Mouse (Mus musculus) hindbrain, embryonic 11.5 days (tissue): Measurements from ENCODE around the gene Ttc7b. TPM values are rescaled to one million over a fixed set of nuclear protein-coding genes. Genes with fewer than 3 reads are reported as not detected.

ENCODE experiments used
- ATAC-seq: fragments of 200-750 bp; cut with Nextera tagmentation; 2 replicates; pipeline ENCODE4 v1.8.0; 2017; ENCODE audit warnings: mild to moderate bottlenecking, moderate TSS enrichment, moderate library complexity; ENCODE audit not compliant: low FRiP score
- DNase-seq: peaks from one replicate; pipeline ENCODE4 v3.0.0-alpha.2; 2015; ENCODE audit warnings: low spot score
- H3K27ac ChIP-seq: fragments of 300-500 bp; sonication (generic); 2 replicates; pipeline ENCODE4 v1.5.1; 2014; ENCODE audit warnings: mild to moderate bottlenecking, low read depth, low read length
- H3K27me3 ChIP-seq: fragments of 300-500 bp; sonication (generic); 2 replicates; pipeline ENCODE4 v1.6.1; 2014; ENCODE audit warnings: mild to moderate bottlenecking, low read length, moderate library complexity, mixed read lengths; ENCODE audit not compliant: control insufficient read depth, insufficient read depth
- H3K36me3 ChIP-seq: fragments of 300-500 bp; sonication (generic); 2 replicates; pipeline ENCODE4 v1.6.1; 2014; ENCODE audit warnings: mild to moderate bottlenecking, low read length, moderate library complexity, mixed read lengths; ENCODE audit not compliant: control insufficient read depth, insufficient read depth
- H3K4me1 ChIP-seq: fragments of 300-500 bp; sonication (generic); replicated peaks from 2 replicates; pipeline ENCODE4 v1.6.1; 2014; ENCODE audit warnings: low read length, mixed read lengths; ENCODE audit not compliant: control insufficient read depth, insufficient read depth
- H3K4me2 ChIP-seq: fragments of 300-500 bp; sonication (generic); replicated peaks from 2 replicates; pipeline ENCODE4 v1.6.1; 2014; ENCODE audit warnings: mild to moderate bottlenecking, low read depth, low read length
- H3K4me3 ChIP-seq: fragments of 300-500 bp; sonication (generic); 2 replicates; pipeline ENCODE4 v1.5.1; 2014; ENCODE audit warnings: low read depth, low read length
- H3K9ac ChIP-seq: fragments of 300-500 bp; sonication (generic); 2 replicates; pipeline ENCODE4 v1.6.1; 2014; ENCODE audit warnings: low read depth, low read length
- H3K9me3 ChIP-seq: fragments of 300-500 bp; sonication (generic); 2 replicates; pipeline ENCODE4 v1.6.1; 2016; ENCODE audit warnings: low read length; ENCODE audit not compliant: control insufficient read depth
- WGBS: fragments of 180-500 bp; shearing (Covaris S2); extraction: QIAGEN DNeasy Blood & Tissue Kit; methylation state at CpG from one replicate; pipeline ENCODE4 v1.1.7; 2014; 5-methylcytosine and 5-hydroxymethylcytosine counted together
- polyA plus RNA-seq: library from polyadenylated mRNA; unstranded; fragments of >200 nt; fragmentation: Nextera tagmentation; extraction: Ambion mirVana; gene quantifications from 2 replicates; pipeline ENCODE4 v1.2.1, GENCODE M21; 2014

Ttc7b gene
- polyA plus RNA-seq, 1 experiment from 2014 or later, result 7.1 TPM

GRCm38 (mm10) chr12:100404430-100404829, 116.2 kb downstream of the Ttc7b start:
- Histone ChIP-seq H3K36me3 (no peaks in the 10 kb centered on the region), H3K27ac (no peak overlapping the region), H3K9me3 (no peaks in the 10 kb centered on the region), H3K9ac (no peak overlapping the region), H3K4me1 (no peaks in the 10 kb centered on the region), H3K4me2 (no peak overlapping the region), H3K27me3 (no peaks in the 10 kb centered on the region), H3K4me3 (no peak overlapping the region)
- ATAC-seq (no peak), DNase-seq (no peak)
- 85% methylated on average over 3 of the region's 3 CpGs for WGBS

DNA sequence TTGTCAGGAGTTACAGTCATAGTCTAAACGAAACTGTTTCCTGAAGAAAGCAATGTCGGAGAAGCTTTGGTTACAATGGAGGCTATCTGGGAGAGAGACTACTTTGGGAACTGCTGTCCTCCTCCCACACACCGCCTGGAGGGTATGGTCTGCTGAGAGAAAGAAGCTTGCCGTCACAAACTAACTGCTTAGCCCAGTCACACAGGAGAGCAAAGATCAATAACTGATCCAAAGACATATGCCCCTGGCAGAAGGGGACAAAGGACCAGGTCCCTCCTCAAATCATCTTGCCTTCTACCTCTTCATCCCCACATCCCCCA, 117.7 kb downstream of the Ttc7b start:
- H3K4me1 ChIP-seq, result no peaks in the 10 kb centered on the region
- no peaks in the 10 kb centered on the region for H3K27me3 ChIP-seq
- no peaks in the 10 kb centered on the region for H3K9me3 ChIP-seq
- no peak overlapping the region for H3K4me2 ChIP-seq
- no peaks in the 10 kb centered on the region for H3K36me3 ChIP-seq
- H3K27ac ChIP-seq, result no peak overlapping the region
- WGBS, result 88% methylated on average over 4 of the region's 4 CpGs
- H3K9ac ChIP-seq, result no peak overlapping the region
- no peak overlapping the region for H3K4me3 ChIP-seq
- DNase-seq, result no peak
- no peak for ATAC-seq

DNA sequence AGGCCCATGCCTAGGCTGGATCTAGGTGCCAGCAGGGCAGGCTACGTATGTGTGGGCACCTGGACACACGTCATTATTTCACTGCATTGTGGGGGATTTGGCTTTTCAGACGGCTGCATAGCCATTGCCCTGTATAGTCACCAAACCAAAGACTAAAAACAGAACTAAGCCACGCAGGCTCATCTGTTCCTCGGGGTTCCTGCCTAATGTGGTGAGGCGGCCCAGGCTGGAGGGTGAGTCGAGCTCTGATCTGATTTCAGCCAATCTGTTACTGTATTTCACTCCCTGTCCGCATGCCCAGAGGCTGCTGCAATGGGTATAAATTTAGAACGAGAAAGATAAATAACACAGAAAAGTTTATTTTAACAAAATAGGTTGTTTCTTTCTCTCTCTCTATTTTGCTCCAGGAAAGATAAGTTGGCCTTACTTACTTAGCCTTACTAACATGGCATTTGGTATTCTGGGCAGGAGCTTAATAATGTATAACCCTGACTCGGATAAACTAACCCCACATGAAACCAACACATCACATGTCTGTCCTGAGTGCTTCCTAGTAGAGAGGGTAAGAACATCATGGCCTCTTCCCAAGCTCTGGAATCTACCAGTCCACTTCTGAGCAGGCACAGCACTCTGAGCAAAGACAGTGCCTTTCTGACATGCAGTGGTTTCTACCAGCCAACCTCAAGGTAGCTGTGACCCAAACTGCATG, 118.2 kb downstream of the Ttc7b start:
- H3K9me3 ChIP-seq, result no peaks in the 10 kb centered on the region
- no peak overlapping the region for H3K4me3 ChIP-seq
- H3K27ac ChIP-seq, result no peak overlapping the region
- ATAC-seq, result no peak
- H3K4me2 ChIP-seq, result no peak overlapping the region
- H3K9ac ChIP-seq, result no peak overlapping the region
- H3K27me3 ChIP-seq, result no peaks in the 10 kb centered on the region
- no peak for DNase-seq
- no peaks in the 10 kb centered on the region for H3K36me3 ChIP-seq
- 93% methylated on average over 10 of the region's 10 CpGs for WGBS
- no peaks in the 10 kb centered on the region for H3K4me1 ChIP-seq

DNA sequence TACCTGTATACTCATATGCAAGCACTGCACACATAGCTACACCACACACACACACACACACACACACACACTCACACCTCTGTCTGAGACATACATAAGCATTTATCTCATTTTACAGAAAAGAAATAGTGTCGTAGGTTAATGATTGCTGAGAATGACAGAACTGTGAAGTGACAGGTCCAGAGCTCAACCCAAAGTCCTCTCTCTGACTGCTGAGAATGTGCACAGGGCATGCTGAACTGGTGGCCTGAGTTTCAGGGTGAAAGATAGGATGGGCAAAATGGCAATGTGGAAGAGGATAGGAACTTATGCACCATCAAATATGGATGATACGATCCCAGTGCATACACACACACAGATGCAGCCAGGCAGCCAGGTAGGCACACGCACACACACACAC, 120.5 kb downstream of the Ttc7b start:
- H3K27ac ChIP-seq, result no peak overlapping the region
- no peaks in the 10 kb centered on the region for H3K4me1 ChIP-seq
- H3K9me3 ChIP-seq, result no peaks in the 10 kb centered on the region
- 98% methylated on average over 3 of the region's 3 CpGs for WGBS
- no peak overlapping the region for H3K4me2 ChIP-seq
- DNase-seq, result no peak
- H3K36me3 ChIP-seq, result no peaks in the 10 kb centered on the region
- no peak overlapping the region for H3K9ac ChIP-seq
- no peak overlapping the region for H3K4me3 ChIP-seq
- H3K27me3 ChIP-seq, result no peaks in the 10 kb centered on the region
- no peak for ATAC-seq

- 94% methylated on average over 5 of the region's 5 CpGs for WGBS
- no peaks in the 10 kb centered on the region for H3K9me3 ChIP-seq
- no peak overlapping the region for H3K4me3 ChIP-seq
- no peaks in the 10 kb centered on the region for H3K27me3 ChIP-seq
- ATAC-seq, result no peak
- no peak overlapping the region for H3K9ac ChIP-seq
- no peak overlapping the region for H3K4me2 ChIP-seq
- H3K36me3 ChIP-seq, result 0 out of 2 replicates have a peak, but pooled peaks cover 3% of the 10 kb centered on the region
- H3K27ac ChIP-seq, result no peak overlapping the region
- DNase-seq, result no peak
- no peaks in the 10 kb centered on the region for H3K4me1 ChIP-seq
Measured at GRCm38 (mm10) chr12:100399126-100399727, 121.4 kb downstream of the Ttc7b start.

- H3K9me3 ChIP-seq, result no peaks in the 10 kb centered on the region
- ATAC-seq (no peak), DNase-seq (no peak)
- H3K4me2 ChIP-seq, result no peak overlapping the region
- WGBS, result 70% methylated on average over 8 of the region's 8 CpGs
- 0 out of 2 replicates have a peak, but pooled peaks cover 3% of the 10 kb centered on the region for H3K36me3 ChIP-seq
- no peaks in the 10 kb centered on the region for H3K4me1 ChIP-seq
- no peak overlapping the region for H3K4me3 ChIP-seq
- no peak overlapping the region for H3K27ac ChIP-seq
- no peak overlapping the region for H3K9ac ChIP-seq
- no peaks in the 10 kb centered on the region for H3K27me3 ChIP-seq
Measured at GRCm38 (mm10) chr12:100398268-100398943, 122.2 kb downstream of the Ttc7b start.

GRCm38 (mm10) chr12:100397432-100398146, 123.0 kb downstream of the Ttc7b start:
- ATAC-seq (no peak), DNase-seq (no peak)
- Histone ChIP-seq H3K27me3 (no peaks in the 10 kb centered on the region), H3K9ac (no peak overlapping the region), H3K9me3 (no peaks in the 10 kb centered on the region), H3K4me3 (no peak overlapping the region), H3K4me1 (no peaks in the 10 kb centered on the region), H3K27ac (0 out of 2 replicates have a peak overlapping the region, but pooled peaks have one; percentile 27), H3K36me3 (0 out of 2 replicates have a peak, but pooled peaks cover 3% of the 10 kb centered on the region), H3K4me2 (no peak overlapping the region)
- 71% methylated on average over 15 of the region's 15 CpGs for WGBS

- Histone ChIP-seq H3K4me1 (no peaks in the 10 kb centered on the region), H3K4me3 (no peak overlapping the region), H3K27me3 (no peaks in the 10 kb centered on the region), H3K36me3 (0 out of 2 replicates have a peak, but pooled peaks cover 3% of the 10 kb centered on the region), H3K9me3 (no peaks in the 10 kb centered on the region), H3K4me2 (no peak overlapping the region), H3K27ac (no peak overlapping the region), H3K9ac (no peak overlapping the region)
- ATAC-seq, result no peak
- DNase-seq, result no peak
- whole genome bisulfite sequencing, result 94% methylated on average over 2 of the region's 2 CpGs
Measured at GRCm38 (mm10) chr12:100396806-100397205, 123.8 kb downstream of the Ttc7b start.
